Mouse (Mus musculus) left cerebral cortex, adult 2 months (tissue): ENCODE measurements at regions not wholly inside any gene's neighbourhood (a gene's known extent, or its start where the extent isn't known, plus 50 kb on each side); places are given as distances from the start of the nearest gene placed in this dataset.
A peak's percentile ranks its signal among the peaks of the same experiment; 100 is the strongest.

Experiments used
- DNase-seq, 2 experiments: peaks; one replicate each; pipeline ENCODE4 v3.0.0; 2021 to 2022; ENCODE audit warnings: low spot score in 2 of 2, mixed read lengths in 1 of 2; ENCODE audit errors: extremely low spot score in 1 of 2
- H3K27ac ChIP-seq: fragments of 200-600 bp; 2 replicates; pipeline ENCODE4 v1.8.1; 2022
- H3K4me3 ChIP-seq: fragments of 200-600 bp; 2 replicates; pipeline ENCODE4 v1.8.1; 2022
- CTCF ChIP-seq: fragments of 200-600 bp; IDR thresholded peaks from 2 replicates; pipeline ENCODE4 v1.8.1; 2022; ENCODE audit warnings: antibody characterized with exemption, mild to moderate bottlenecking, moderate library complexity
- intact Hi-C: fragments of 180-260 bp; cut with DNase I; formaldehyde crosslinking; loops from one replicate; pipeline ENCODE4 v1.15.1; 2025
- microRNA-seq, 2 experiments: library from miRNA; unstranded; fragments of <30 nt; microRNA quantifications; one replicate each; pipeline ENCODE4 v1.2.0; 2021

DNA sequence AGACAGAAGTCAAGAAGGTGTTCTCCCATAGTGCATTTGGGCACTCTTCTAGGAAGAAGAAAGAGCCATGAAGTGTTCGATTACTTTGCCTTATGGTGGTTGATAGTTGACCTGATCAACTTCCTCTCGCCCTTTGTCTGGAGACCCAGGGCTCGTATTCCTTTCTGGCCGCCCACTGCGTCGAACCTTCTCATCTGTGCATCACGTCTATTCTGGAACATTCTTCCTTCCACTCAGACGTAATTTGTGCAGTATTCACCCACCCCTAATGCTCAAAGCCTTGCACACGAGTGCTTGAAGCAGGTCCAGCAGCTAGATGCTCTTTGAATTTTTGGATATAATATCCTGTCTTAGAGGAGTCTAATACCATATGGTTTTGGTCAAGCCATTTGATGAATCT lies 104.2 kb downstream of the 4931417E11Rik start:
- intact Hi-C loops = loop anchor here (10.0 kb wide), 1 partner anchor 279 kb away; no protein-coding TSS in a partner anchor
- DNase-seq = no peak

GRCm38 (mm10) chr6:73334995-73335394 lies 86.8 kb downstream of the Suclg1 start:
- TF ChIP-seq CTCF = peak; percentile 60
- no peak overlapping the region for H3K4me3 ChIP-seq
- intact Hi-C loops = no loop called here
- no peak overlapping the region for H3K27ac ChIP-seq
- peak; percentile 13 for DNase-seq

More for the DNA sequence above, 104.2 kb downstream of the 4931417E11Rik start:
- no peak for TF ChIP-seq CTCF
- Histone ChIP-seq H3K27ac (no peak overlapping the region), H3K4me3 (no peak overlapping the region)

DNA sequence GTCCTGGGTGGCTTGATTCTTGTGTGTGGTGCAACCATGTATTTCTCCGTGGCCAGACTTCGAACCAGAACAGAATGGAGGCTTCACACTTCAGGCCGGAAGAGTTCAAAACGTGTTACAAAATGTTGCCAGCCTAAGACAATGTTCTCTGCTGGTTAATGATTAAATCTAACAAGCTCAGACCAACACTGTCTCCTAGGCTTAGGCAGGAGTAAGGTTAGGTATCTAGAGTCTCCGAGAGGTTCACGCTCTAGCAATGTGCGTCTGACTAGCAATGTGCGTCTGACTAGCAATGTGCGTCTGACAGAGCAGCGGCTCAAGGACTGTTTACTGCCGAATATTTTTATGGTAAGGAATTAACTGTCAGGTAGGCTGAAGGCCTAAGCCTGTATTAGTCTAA lies 81.5 kb downstream of the Suclg1 start:
- no peak for DNase-seq
- no peak overlapping the region for H3K4me3 ChIP-seq
- intact Hi-C loops = no loop called here
- no peak for TF ChIP-seq CTCF
- H3K27ac ChIP-seq = no peak overlapping the region

Small RNA genes lying in the stretch of these regions (microRNA-seq; reads per million reads assigned to microRNA genes)
- 0 reads per million in 2 experiments for gene Gm24370
